Mouse (Mus musculus) liver, postnatal 0 days (tissue): Measurements from ENCODE around the gene Sf3b3.

Source experiments
- CTCF ChIP-seq: sonication (generic); IDR thresholded peaks from 2 replicates; pipeline ENCODE4 v1.5.1; 2016; ENCODE audit warnings: antibody characterized with exemption, low read depth
- EP300 ChIP-seq: IDR thresholded peaks from 2 replicates; pipeline ENCODE4 v1.6.1; 2016; ENCODE audit warnings: antibody characterized with exemption, low read depth, mild to moderate bottlenecking

DNA sequence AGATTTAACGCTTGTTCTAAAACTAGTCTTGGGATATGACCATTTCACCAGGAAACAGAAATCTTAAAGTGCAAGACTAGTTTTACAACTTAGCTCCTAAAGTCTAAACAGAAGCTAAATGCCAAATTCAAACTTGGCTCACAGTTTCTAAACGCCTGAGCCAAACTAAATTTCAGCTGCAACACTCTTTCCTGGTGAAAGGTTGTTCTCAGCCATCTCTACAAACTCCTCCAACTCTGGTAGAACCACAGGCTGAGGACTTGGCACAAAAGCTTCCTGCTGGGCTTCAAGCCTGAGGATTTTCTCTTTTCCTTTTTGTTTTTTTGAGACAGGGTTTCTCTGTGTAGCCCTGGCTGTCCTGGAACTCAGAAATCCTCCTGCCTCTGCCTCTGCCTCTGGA lies 26.3 kb downstream of the Sf3b3 start:
- TF ChIP-seq CTCF (no peak), EP300 (no peak)
